Mouse (Mus musculus) thymus, adult 2 months (tissue): ENCODE data around the gene Hnf1b. TPM values are rescaled to one million over a fixed set of nuclear protein-coding genes. Genes with fewer than 3 reads are reported as not detected.

Source experiments
- DNase-seq: peaks from one replicate; pipeline ENCODE4 v3.0.0; 2021
- H3K27ac ChIP-seq: fragments of 200-500 bp; 2 replicates; pipeline ENCODE4 v1.5.1; 2012; ENCODE audit warnings: low read length, control low read depth; ENCODE audit not compliant: control insufficient read depth, insufficient read depth
- H3K27me3 ChIP-seq: fragments of 200-500 bp; 2 replicates; pipeline ENCODE4 v1.6.1; 2012; ENCODE audit warnings: mild to moderate bottlenecking, low read length, moderate library complexity, mixed read lengths; ENCODE audit not compliant: control insufficient read depth, insufficient read depth
- H3K36me3 ChIP-seq: fragments of 200-500 bp; 2 replicates; pipeline ENCODE4 v1.6.1; 2012; ENCODE audit warnings: mild to moderate bottlenecking, low read length, moderate library complexity; ENCODE audit not compliant: control insufficient read depth, insufficient read depth
- H3K4me1 ChIP-seq: fragments of 200-500 bp; replicated peaks from 2 replicates; pipeline ENCODE4 v1.6.1; 2012; ENCODE audit warnings: low read length; ENCODE audit not compliant: control insufficient read depth, insufficient read depth
- H3K4me3 ChIP-seq: fragments of 200-500 bp; 2 replicates; pipeline ENCODE4 v1.5.1; 2012; ENCODE audit warnings: mild to moderate bottlenecking, low read length, control low read depth, moderate library complexity; ENCODE audit not compliant: control insufficient read depth, insufficient read depth
- CTCF ChIP-seq: fragments of 200-500 bp; IDR thresholded peaks from 2 replicates; pipeline ENCODE4 v1.5.1; 2012; ENCODE audit warnings: mild to moderate bottlenecking, control low read depth, low read length, moderate library complexity, borderline replicate concordance; ENCODE audit not compliant: control insufficient read depth, poor library complexity, insufficient read depth; ENCODE audit errors: extremely low read depth
- POLR2A ChIP-seq: fragments of 200-500 bp; IDR thresholded peaks from 2 replicates; pipeline ENCODE4 v1.6.1; 2012; ENCODE audit warnings: mild to moderate bottlenecking, low read length, control low read depth, moderate library complexity; ENCODE audit not compliant: control insufficient read depth, poor library complexity, insufficient read depth; ENCODE audit errors: extremely low read depth
- WGBS: fragments of 180-500 bp; shearing (Covaris S2); methylation state at CpG from one replicate; pipeline ENCODE4 v1.1.7; 2018; 5-methylcytosine and 5-hydroxymethylcytosine counted together
- polyA plus RNA-seq: library from polyadenylated mRNA; depleted of rRNA; stranded (reverse); fragments of >200 nt; gene quantifications from 2 replicates; pipeline ENCODE4 v1.2.3, GENCODE M21; 2012

Gene Hnf1b
- polyA plus RNA-seq, 1 experiment, result 0.11 TPM

DNA sequence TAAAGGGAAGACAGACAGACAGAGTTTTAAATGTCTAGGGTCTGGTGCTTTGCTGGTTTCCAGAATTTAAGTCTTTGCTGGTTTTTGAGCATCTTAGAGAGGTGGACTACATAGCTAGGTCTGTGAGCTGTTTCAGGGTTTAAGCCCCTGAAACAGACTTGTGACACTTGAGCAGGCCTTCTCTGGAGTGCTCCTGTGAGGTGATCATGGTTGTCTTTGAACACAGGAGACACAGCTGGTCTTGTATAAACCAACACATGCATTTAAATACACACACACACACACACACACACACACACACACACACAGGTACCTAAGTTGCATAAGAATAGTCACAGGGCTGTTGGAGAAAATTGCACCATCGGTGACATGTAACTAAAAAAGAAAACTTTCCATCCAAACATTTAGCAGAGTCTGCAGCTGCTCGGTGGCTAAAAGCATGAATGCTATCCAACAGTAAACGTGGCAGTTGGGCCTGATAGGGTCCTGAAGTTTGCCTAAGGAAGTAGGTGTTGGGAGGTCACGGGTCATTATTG is 28.6 kb downstream of the Hnf1b start:
- TF ChIP-seq CTCF, result no peak
- no peak for TF ChIP-seq POLR2A
- H3K36me3 ChIP-seq, result no peaks in the 10 kb centered on the region
- H3K4me1 ChIP-seq, result no peaks in the 10 kb centered on the region
- H3K27ac ChIP-seq, result no peak overlapping the region
- WGBS, result 71% methylated on average over 4 of the region's 4 CpGs
- no peaks in the 10 kb centered on the region for H3K27me3 ChIP-seq
- DNase-seq, result no peak
- no peak overlapping the region for H3K4me3 ChIP-seq

DNA sequence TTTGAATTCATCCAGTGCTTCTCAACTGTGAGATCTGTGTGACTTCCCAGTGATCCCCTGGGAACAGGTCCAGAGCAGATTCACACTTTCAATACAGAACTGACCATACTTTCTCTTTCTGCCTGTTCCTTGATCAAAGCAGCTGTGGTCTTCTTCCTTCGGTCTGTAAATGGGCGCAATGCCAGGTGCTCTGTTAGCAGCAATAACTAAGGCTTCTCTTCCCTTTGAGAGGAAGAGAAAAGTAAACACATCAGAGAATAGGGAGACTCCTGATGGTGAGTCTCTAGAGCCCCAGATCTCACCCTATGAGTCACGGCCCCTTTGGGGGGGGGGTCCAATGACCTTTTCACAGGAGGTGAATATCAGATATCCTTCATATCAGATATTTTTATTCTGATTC is 29.3 kb downstream of the Hnf1b start:
- no peak for TF ChIP-seq POLR2A
- TF ChIP-seq CTCF, result no peak
- 11% methylated on average over 3 of the region's 3 CpGs for WGBS
- no peaks in the 10 kb centered on the region for H3K4me1 ChIP-seq
- H3K27me3 ChIP-seq, result no peaks in the 10 kb centered on the region
- no peak overlapping the region for H3K4me3 ChIP-seq
- no peak for DNase-seq
- H3K27ac ChIP-seq, result no peak overlapping the region
- no peaks in the 10 kb centered on the region for H3K36me3 ChIP-seq

DNA sequence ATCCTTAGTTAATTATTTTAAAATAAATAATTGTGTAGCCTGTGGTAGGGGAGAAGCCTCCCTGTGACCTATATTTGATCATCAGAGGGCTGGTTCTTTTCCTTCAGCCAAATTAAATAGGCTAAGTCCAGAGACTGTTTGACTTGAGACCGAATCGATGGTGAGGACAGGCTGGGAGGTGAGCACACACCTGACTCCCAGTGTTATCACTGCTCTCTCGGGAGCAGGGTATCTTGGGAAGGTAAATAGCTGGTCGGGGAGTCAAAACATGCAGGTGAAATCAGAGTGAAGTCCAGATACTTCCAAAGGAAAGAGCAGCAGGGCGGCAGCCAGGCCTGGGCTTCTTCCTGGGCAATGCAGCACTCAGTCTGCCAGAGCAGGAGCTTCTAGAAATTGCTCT is 31.6 kb downstream of the Hnf1b start:
- TF ChIP-seq CTCF (no peak), POLR2A (no peak)
- Histone ChIP-seq H3K4me1 (no peaks in the 10 kb centered on the region), H3K27ac (no peak overlapping the region), H3K4me3 (no peak overlapping the region), H3K27me3 (no peaks in the 10 kb centered on the region), H3K36me3 (no peaks in the 10 kb centered on the region)
- DNase-seq, result no peak
- WGBS, result 91% methylated on average over 5 of the region's 5 CpGs

DNA sequence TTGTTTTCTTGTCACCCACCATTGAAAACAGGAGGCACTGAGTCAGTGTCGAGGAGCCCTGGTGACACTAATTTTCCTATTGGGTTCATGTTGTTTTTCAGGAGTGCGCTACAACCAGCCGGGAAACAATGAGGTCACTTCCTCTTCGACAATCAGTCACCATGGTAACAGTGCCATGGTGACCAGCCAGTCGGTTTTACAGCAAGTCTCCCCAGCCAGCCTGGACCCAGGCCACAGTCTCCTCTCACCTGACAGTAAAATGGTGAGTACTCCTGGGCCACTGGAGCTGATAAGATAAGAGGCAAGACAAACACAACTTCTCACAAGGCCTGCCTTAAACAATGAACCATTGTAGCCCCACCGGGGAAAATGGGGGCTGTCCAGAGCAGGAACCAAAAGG is 32.7 kb downstream of the Hnf1b start:
- Histone ChIP-seq H3K36me3 (no peaks in the 10 kb centered on the region), H3K27ac (no peak overlapping the region), H3K27me3 (no peaks in the 10 kb centered on the region), H3K4me3 (no peak overlapping the region), H3K4me1 (no peaks in the 10 kb centered on the region)
- WGBS, result 34% methylated on average over 6 of the region's 6 CpGs
- TF ChIP-seq POLR2A (no peak), CTCF (no peak)
- no peak for DNase-seq

DNA sequence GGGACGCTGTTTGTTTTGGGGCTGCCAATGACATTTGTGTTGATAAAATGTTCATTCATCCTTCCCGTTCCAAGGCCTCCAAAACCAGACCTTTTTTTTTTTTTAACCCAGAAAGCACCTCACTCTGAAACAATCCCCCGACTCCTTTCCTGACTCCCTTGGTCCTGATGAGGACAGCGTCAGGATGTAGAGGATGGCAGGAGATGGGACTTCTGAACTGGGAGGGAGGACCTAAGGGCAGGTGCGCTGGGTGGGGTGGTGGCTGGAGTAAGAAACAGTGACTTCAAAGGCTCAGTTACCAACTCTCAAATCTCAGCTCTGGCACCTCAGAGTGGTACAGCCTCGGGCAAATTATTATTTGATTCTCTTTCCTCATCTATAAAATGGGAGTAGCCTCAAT is 33.2 kb downstream of the Hnf1b start:
- Histone ChIP-seq H3K27me3 (no peaks in the 10 kb centered on the region), H3K27ac (no peak overlapping the region), H3K36me3 (no peaks in the 10 kb centered on the region), H3K4me1 (no peaks in the 10 kb centered on the region), H3K4me3 (no peak overlapping the region)
- no peak for DNase-seq
- 87% methylated on average over 6 of the region's 6 CpGs for WGBS
- TF ChIP-seq POLR2A (no peak), CTCF (no peak)

DNA sequence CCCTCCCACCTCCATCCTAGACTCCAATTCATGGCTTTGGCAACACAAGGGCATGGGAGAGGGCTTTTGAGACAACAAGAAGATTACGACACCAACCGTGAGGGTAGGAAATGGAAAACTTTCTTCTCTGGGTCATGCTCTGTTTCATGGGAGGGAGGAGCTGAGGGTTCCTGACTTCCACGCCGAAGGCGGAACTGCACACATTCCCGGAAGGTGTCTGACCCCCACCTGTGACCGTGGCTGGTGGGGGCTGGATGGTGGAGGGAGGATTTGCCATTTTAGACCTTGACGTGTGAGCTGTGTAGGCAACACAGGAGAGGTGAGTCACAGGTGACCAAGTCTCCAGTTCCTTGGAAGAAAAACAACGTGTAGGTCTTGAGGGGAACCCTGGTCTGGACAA is 33.9 kb downstream of the Hnf1b start:
- no peak overlapping the region for H3K27ac ChIP-seq
- no peak for DNase-seq

DNA sequence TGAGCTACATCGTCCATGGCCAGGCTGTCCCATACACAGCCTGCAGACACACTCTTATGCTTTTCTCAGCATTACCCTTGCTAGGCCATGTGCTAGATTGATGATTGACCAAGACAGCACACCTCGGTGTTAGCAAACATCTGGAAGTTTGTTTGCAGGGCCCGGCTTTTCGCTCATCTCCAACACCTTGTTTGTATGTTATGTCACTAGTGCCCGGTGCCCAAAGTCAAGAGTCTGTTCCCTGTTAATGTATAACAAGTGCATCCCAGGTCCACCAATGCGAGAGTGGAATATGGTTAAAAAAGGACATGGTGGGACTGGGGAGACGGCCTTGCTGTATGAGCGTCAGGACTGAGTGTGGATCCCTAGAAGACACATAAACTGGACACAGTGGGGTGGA is 35.3 kb downstream of the Hnf1b start:
- WGBS, result 98% methylated on average over 8 of the region's 8 CpGs
- no peak overlapping the region for H3K4me3 ChIP-seq
- no peak for TF ChIP-seq CTCF
- TF ChIP-seq POLR2A, result no peak
- no peak overlapping the region for H3K27ac ChIP-seq
- H3K4me1 ChIP-seq, result no peaks in the 10 kb centered on the region
- DNase-seq, result no peak
- H3K36me3 ChIP-seq, result no peaks in the 10 kb centered on the region
- H3K27me3 ChIP-seq, result no peaks in the 10 kb centered on the region

More for the DNA sequence above, 33.9 kb downstream of the Hnf1b start:
- 91% methylated on average over 9 of the region's 9 CpGs for WGBS
- no peaks in the 10 kb centered on the region for H3K36me3 ChIP-seq
- TF ChIP-seq POLR2A (no peak), CTCF (no peak)
- no peaks in the 10 kb centered on the region for H3K4me1 ChIP-seq
- H3K4me3 ChIP-seq, result no peak overlapping the region
- H3K27me3 ChIP-seq, result no peaks in the 10 kb centered on the region
